Mouse (Mus musculus): Measurements from ENCODE around the gene Capn7.

DNA sequence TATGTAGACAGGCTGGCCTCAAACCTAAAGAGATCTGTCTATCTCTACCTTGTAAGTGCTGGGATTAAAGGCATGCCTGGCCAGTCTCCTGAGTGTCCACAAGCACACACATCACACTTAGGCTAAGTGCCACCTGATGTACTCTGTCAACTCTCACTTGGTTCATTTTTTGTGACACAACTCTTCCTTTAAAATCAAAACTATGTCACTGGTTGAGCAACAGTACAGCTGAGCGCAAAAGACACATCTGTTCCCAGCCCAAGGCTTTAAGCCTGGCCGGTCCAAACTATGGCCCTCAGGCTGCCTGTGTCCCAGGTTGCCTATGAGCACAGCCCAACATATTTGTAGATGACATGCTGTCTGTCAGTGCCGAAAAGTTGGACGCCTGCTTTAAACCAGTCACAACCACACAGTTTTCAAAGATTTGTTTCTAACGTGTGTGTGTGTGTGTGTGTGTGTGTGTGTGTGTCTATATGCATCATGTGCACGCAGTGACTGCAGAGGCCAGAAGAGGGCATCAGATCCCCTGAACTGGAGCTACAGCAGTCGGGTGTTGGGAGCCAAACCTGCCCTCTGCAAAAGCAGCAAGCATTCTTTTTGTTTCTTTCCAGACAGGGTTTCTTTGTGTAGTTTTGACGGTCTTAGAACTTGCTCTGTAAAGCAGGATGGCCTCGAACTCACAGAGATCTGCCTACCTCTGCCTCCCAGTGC is 58.5 kb downstream of the Capn7 start:
- TF ChIP-seq POLR2A (IDR thresholded peaks at IDR 0.05; ENCODE audit: borderline replicate concordance, low read depth, low read length) (no peak), CTCF (IDR thresholded peaks at IDR 0.05; ENCODE audit: low read depth, low read length) (peak; percentile 6; the same call in 1 of the 2 replicates)

Measured in bone marrow macrophage, adult 2 months (primary cell).